21 mouse cellular contexts compared by ENCODE assay signal in genomic region chr3:144329117-144329516, GRCm38 (mm10).
DNase-seq lines count a peak whose midpoint lies in the region; ATAC-seq and TF ChIP-seq lines count a peak whose summit lies in the region.
"Had no signal": no experiment of that assay in that cellular context is flagged by ENCODE, and none has a peak within 500 bp of the region (broad histone marks: within the 10 kb centered on the region; RNA-seq: fewer than 3 reads in every experiment).

No protein-coding gene starts in this region.

- H3K36me3 ChIP-seq in forebrain, postnatal 0 days (ENCODE audit: insufficient read depth): no peaks in the 10 kb centered on the region
- no peaks in the 10 kb centered on the region for H3K36me3 ChIP-seq in forebrain, embryonic 15.5 days
- H3K36me3 ChIP-seq in midbrain, embryonic 11.5 days (ENCODE audit: control insufficient read depth, insufficient read depth, low read length): no peaks in the 10 kb centered on the region
- no peaks in the 10 kb centered on the region for H3K36me3 ChIP-seq in midbrain, embryonic 16.5 days (ENCODE audit: control insufficient read depth, insufficient read depth, low read length)
- H3K36me3 ChIP-seq: forebrain, embryonic 10.5 days; hindbrain, embryonic 12.5 days; hindbrain, embryonic 15.5 days had no signal

- no peaks in the 10 kb centered on the region for H3K27me3 ChIP-seq in forebrain, postnatal 0 days (ENCODE audit: insufficient read depth, low read length)
- H3K27me3 ChIP-seq in forebrain, embryonic 15.5 days: no peaks in the 10 kb centered on the region
- no peaks in the 10 kb centered on the region for H3K27me3 ChIP-seq in midbrain, embryonic 11.5 days (ENCODE audit: control insufficient read depth, insufficient read depth, low read length)
- H3K27me3 ChIP-seq in midbrain, embryonic 16.5 days (ENCODE audit: control insufficient read depth, insufficient read depth, low read depth, low read length): no peaks in the 10 kb centered on the region
- H3K27me3 ChIP-seq: forebrain, embryonic 13.5 days; hindbrain, embryonic 12.5 days; hindbrain, embryonic 15.5 days had no signal

- peak; percentile 37 for DNase-seq in forebrain, postnatal 0 days
- DNase-seq in layer of hippocampus, adult 2 months (ENCODE audit: low spot score in 2 of 2): peak in 1 of 2 experiments; percentile 4
- DNase-seq in layer of hippocampus, adult 9-11 months: no peak
- peak; percentile 66 for DNase-seq in midbrain, embryonic 11.5 days (ENCODE audit: low spot score, missing footprints)
- DNase-seq: adrenal gland, adult 8-10 months; adrenal gland, postnatal 25 days; cerebellum, adult 18-20 months; cerebellum, adult 9-10 months; cerebellum, postnatal 14 days; gastrocnemius, adult 2 months; gastrocnemius, postnatal 14 days; heart, adult 11 months had no signal

- 0 out of 2 replicates have a peak overlapping the region, but pooled peaks have one; percentile 0 for H3K4me2 ChIP-seq in forebrain, postnatal 0 days (ENCODE audit: low read depth)
- H3K4me2 ChIP-seq in forebrain, embryonic 15.5 days (replicated peaks): no peak overlapping the region
- H3K4me2 ChIP-seq in midbrain, embryonic 11.5 days: no peak overlapping the region
- H3K4me2 ChIP-seq in midbrain, embryonic 16.5 days (ENCODE audit: low read length): no peak overlapping the region
- H3K4me2 ChIP-seq: forebrain, embryonic 13.5 days; heart, embryonic 11.5 days; hindbrain, embryonic 12.5 days; hindbrain, embryonic 15.5 days had no signal

- 0 out of 2 replicates have a peak, but pooled peaks cover 8% of the 10 kb centered on the region for H3K4me1 ChIP-seq in forebrain, postnatal 0 days (ENCODE audit: insufficient read depth)
- H3K4me1 ChIP-seq in forebrain, embryonic 15.5 days: 0 out of 2 replicates have a peak, but pooled peaks cover 5% of the 10 kb centered on the region
- H3K4me1 ChIP-seq in midbrain, embryonic 11.5 days (ENCODE audit: control insufficient read depth, insufficient read depth, low read length): no peaks in the 10 kb centered on the region
- H3K4me1 ChIP-seq in midbrain, embryonic 16.5 days (ENCODE audit: control insufficient read depth, insufficient read depth, low read length): 0 out of 2 replicates have a peak, but pooled peaks cover 3% of the 10 kb centered on the region

- no peak overlapping the region for H3K9ac ChIP-seq in forebrain, postnatal 0 days
- no peak overlapping the region for H3K9ac ChIP-seq in forebrain, embryonic 15.5 days (replicated peaks)
- H3K9ac ChIP-seq in midbrain, embryonic 11.5 days (ENCODE audit: low read length): no peak overlapping the region
- H3K9ac ChIP-seq in midbrain, embryonic 16.5 days (ENCODE audit: low read depth, low read length): no peak overlapping the region
- H3K9ac ChIP-seq: forebrain, embryonic 13.5 days; hindbrain, embryonic 12.5 days; hindbrain, embryonic 15.5 days had no signal

- no peaks in the 10 kb centered on the region for H3K9me3 ChIP-seq in forebrain, postnatal 0 days (ENCODE audit: low read length)
- H3K9me3 ChIP-seq in forebrain, embryonic 15.5 days: no peaks in the 10 kb centered on the region
- H3K9me3 ChIP-seq in midbrain, embryonic 11.5 days (ENCODE audit: control insufficient read depth, low read length): no peaks in the 10 kb centered on the region
- H3K9me3 ChIP-seq in midbrain, embryonic 16.5 days (replicated peaks; ENCODE audit: control insufficient read depth, low read length, poor library complexity, severe bottlenecking): no peaks in the 10 kb centered on the region
- H3K9me3 ChIP-seq: forebrain, embryonic 10.5 days; forebrain, embryonic 13.5 days; hindbrain, embryonic 12.5 days; hindbrain, embryonic 15.5 days had no signal

- TF ChIP-seq CTCF in forebrain, postnatal 0 days (IDR thresholded peaks at IDR 0.05; ENCODE audit: low read depth): no peak
- TF ChIP-seq CTCF in layer of hippocampus, adult 2 months (conservative IDR thresholded peaks at IDR 0.05): no peak

- no peak overlapping the region for H3K27ac ChIP-seq in forebrain, postnatal 0 days (ENCODE audit: low read depth, low read length)
- no peak overlapping the region for H3K27ac ChIP-seq in forebrain, embryonic 15.5 days (replicated peaks)
- H3K27ac ChIP-seq in layer of hippocampus, adult 2 months: peak overlapping the region; percentile 64; the same call in 1 of the 2 replicates
- H3K27ac ChIP-seq in midbrain, embryonic 11.5 days (ENCODE audit: low read depth, low read length): no peak overlapping the region
- H3K27ac ChIP-seq in midbrain, embryonic 16.5 days (ENCODE audit: low read length): no peak overlapping the region
- H3K27ac ChIP-seq: forebrain, embryonic 10.5 days; forebrain, embryonic 13.5 days; gastrocnemius, adult 2 months; hindbrain, embryonic 12.5 days; hindbrain, embryonic 15.5 days had no signal

- ATAC-seq in forebrain, postnatal 0 days: peak; percentile 80
- ATAC-seq in forebrain, embryonic 15.5 days (replicated peaks): no peak
- ATAC-seq in midbrain, embryonic 11.5 days (ENCODE audit: low FRiP score): no peak
- ATAC-seq in midbrain, embryonic 16.5 days: no peak
- ATAC-seq: activated CD4-positive, CD25-positive, alpha-beta regulatory T cell, adult 4 months; forebrain, embryonic 13.5 days; inflammation-experienced regulatory T-cells, adult 6 months had no signal

- 31% methylated on average over 7 of the region's 7 CpGs for WGBS in forebrain, postnatal 0 days
- WGBS in forebrain, embryonic 15.5 days: 49% methylated on average over 7 of the region's 7 CpGs
- WGBS in midbrain, embryonic 11.5 days: 87% methylated on average over 7 of the region's 7 CpGs
- WGBS in midbrain, embryonic 16.5 days: 67% methylated on average over 7 of the region's 7 CpGs

- no peak overlapping the region for H3K4me3 ChIP-seq in forebrain, postnatal 0 days (ENCODE audit: low read depth, low read length)
- H3K4me3 ChIP-seq in forebrain, embryonic 15.5 days: no peak overlapping the region
- peak overlapping the region; percentile 11; the same call in 1 of the 2 replicates for H3K4me3 ChIP-seq in layer of hippocampus, adult 2 months
- H3K4me3 ChIP-seq in midbrain, embryonic 11.5 days (ENCODE audit: low read depth, low read length): no peak overlapping the region
- no peak overlapping the region for H3K4me3 ChIP-seq in midbrain, embryonic 16.5 days (ENCODE audit: low read depth, low read length)
- H3K4me3 ChIP-seq: forebrain, embryonic 10.5 days; forebrain, embryonic 13.5 days; gastrocnemius, adult 2 months; hindbrain, embryonic 12.5 days; hindbrain, embryonic 15.5 days had no signal
